Mouse (Mus musculus) bone marrow, adult 2 months (tissue): Measurements from ENCODE around the gene Invs.

ENCODE experiments used
- CTCF ChIP-seq: fragments of 200-500 bp; IDR thresholded peaks from 2 replicates; pipeline ENCODE4 v1.5.1; 2011; ENCODE audit warnings: low read length, control low read depth; ENCODE audit not compliant: control insufficient read depth, insufficient read depth
- POLR2A ChIP-seq: fragments of 200-500 bp; IDR thresholded peaks from 2 replicates; pipeline ENCODE4 v1.6.1; 2011; ENCODE audit warnings: low read depth, mild to moderate bottlenecking, control low read depth, low read length, borderline replicate concordance; ENCODE audit not compliant: control insufficient read depth

- no peak for TF ChIP-seq CTCF
- TF ChIP-seq POLR2A: no peak
Measured at GRCm38 (mm10) chr4:48281121-48281520, 1.6 kb downstream of the Invs start.
